Mouse (Mus musculus) liver, postnatal 0 days (tissue): ENCODE measurements around the gene Plch2.

Source experiments
- CTCF ChIP-seq: sonication (generic); IDR thresholded peaks from 2 replicates; pipeline ENCODE4 v1.5.1; 2016; ENCODE audit warnings: antibody characterized with exemption, low read depth
- EP300 ChIP-seq: IDR thresholded peaks from 2 replicates; pipeline ENCODE4 v1.6.1; 2016; ENCODE audit warnings: antibody characterized with exemption, low read depth, mild to moderate bottlenecking

DNA sequence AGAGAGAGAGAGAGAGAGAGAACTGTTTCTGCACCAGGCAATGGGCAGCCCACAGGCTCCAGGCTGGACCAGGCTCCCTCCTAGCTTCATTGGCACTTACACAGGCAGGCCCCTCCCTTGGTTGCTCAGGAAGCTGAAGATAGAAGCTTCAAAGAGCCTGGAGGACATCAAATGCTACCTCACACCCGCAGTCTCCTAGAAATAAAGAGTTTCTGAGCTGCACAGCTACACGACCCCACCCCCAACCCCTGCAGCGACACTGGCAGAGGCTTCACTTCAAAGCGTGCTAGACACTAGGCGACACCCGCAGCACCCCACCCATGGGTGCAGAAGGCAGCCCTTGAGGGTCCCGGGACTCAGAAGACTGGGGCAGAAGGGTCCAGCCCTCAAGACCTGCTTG, 6.5 kb downstream of the Plch2 start:
- TF ChIP-seq CTCF (no peak), EP300 (no peak)
